8 mouse cellular contexts compared by ENCODE assay signal in genomic region chr12:59066448-59067077, GRCm38 (mm10). TPM values are rescaled to one million over a fixed set of nuclear protein-coding genes. Genes with fewer than 3 reads are reported as not detected.
DNase-seq lines count a peak whose midpoint lies in the region; ATAC-seq and TF ChIP-seq lines count a peak whose summit lies in the region.

Gene Pnn (plus strand): TSS chr12:59066884.

- no peaks in the 10 kb centered on the region for H3K27me3 ChIP-seq in hindbrain, embryonic 10.5 days (ENCODE audit: insufficient read depth, poor library complexity, severe bottlenecking)
- no peaks in the 10 kb centered on the region for H3K27me3 ChIP-seq in lung, postnatal 0 days (replicated peaks; ENCODE audit: insufficient read depth, low read length)

- peak within 1 kb of the TSS; percentile 81 for H3K4me2 ChIP-seq in lung, postnatal 0 days (replicated peaks; ENCODE audit: low read depth, low read length)

- H3K27ac ChIP-seq in hindbrain, embryonic 10.5 days, result peak within 1 kb of the TSS; percentile 98
- peak within 1 kb of the TSS; percentile 92 for H3K27ac ChIP-seq in lung, postnatal 0 days (ENCODE audit: low read length)

- H3K36me3 ChIP-seq in hindbrain, embryonic 10.5 days, result peaks cover 36% of the 10 kb centered on the region
- H3K36me3 ChIP-seq in lung, postnatal 0 days (ENCODE audit: insufficient read depth, low read length), result peaks cover 19% of the 10 kb centered on the region; the same call in 1 of the 2 replicates

- DNase-seq in MN1 (ENCODE audit: low spot score), result peak; percentile 98
- peak; percentile 98 for DNase-seq in cerebellum, adult 9-10 months
- peak; percentile 97 for DNase-seq in hindbrain, embryonic 10.5 days (ENCODE audit: low spot score)
- peak; percentile 98 for DNase-seq in layer of hippocampus, adult 9-11 months
- peak; percentile 100 for DNase-seq in lung, postnatal 0 days (ENCODE audit: low spot score)
- DNase-seq in ovary, postnatal 14 days (ENCODE audit: low spot score), result peak; percentile 94
- peak; percentile 96 for DNase-seq in thymus, postnatal 14 days

- H3K9ac ChIP-seq in lung, postnatal 0 days (replicated peaks; ENCODE audit: low read depth), result peak within 1 kb of the TSS; percentile 99

- ATAC-seq in frontal cortex, adult (ENCODE audit: low TSS enrichment), result peak; percentile 100
- peak; percentile 100 for ATAC-seq in lung, postnatal 0 days

- H3K4me3 ChIP-seq in hindbrain, embryonic 10.5 days, result peak within 1 kb of the TSS; percentile 98
- H3K4me3 ChIP-seq in lung, postnatal 0 days (ENCODE audit: low read depth, low read length), result peak within 1 kb of the TSS; percentile 98

- peaks cover 14% of the 10 kb centered on the region for H3K4me1 ChIP-seq in hindbrain, embryonic 10.5 days (replicated peaks)
- H3K4me1 ChIP-seq in lung, postnatal 0 days (ENCODE audit: insufficient read depth, low read depth, low read length), result 0 out of 2 replicates have a peak, but pooled peaks cover 3% of the 10 kb centered on the region

- peak; percentile 57 for TF ChIP-seq CTCF in lung, postnatal 0 days (IDR thresholded peaks at IDR 0.05)

- under 1% methylated on average over 43 of the region's 43 CpGs for WGBS in hindbrain, embryonic 10.5 days
- WGBS in lung, postnatal 0 days, result under 1% methylated on average over 43 of the region's 43 CpGs

- no peaks in the 10 kb centered on the region for H3K9me3 ChIP-seq in hindbrain, embryonic 10.5 days
- H3K9me3 ChIP-seq in lung, postnatal 0 days (ENCODE audit: low read length), result no peaks in the 10 kb centered on the region

- TF ChIP-seq EP300 in lung, postnatal 0 days (IDR thresholded peaks at IDR 0.05), result no peak; the same call in 1 of the 2 replicates

RNA-seq across cellular contexts. Expression of gene Pnn, which starts in this region (rescaled TPM):
- 68.6 and 105 TPM in 2 replicates for polyA plus RNA-seq in hindbrain, embryonic 10.5 days (2016; fragmentation: Nextera tagmentation; extraction: Ambion mirVana)
- polyA plus RNA-seq in lung, postnatal 0 days (2015; fragmentation: Nextera tagmentation; extraction: Ambion mirVana), result 40.5 and 47.3 TPM in 2 replicates

Comparison
In these comparisons a context has a peak if more than half of its experiments do, and no peak if none do; other contexts are left out.
1. Peak in every context shown above with its lines: DNase-seq, ATAC-seq, H3K4me3 ChIP-seq and H3K27ac ChIP-seq.